Mouse (Mus musculus) megakaryocyte progenitor cell, adult 5-6 weeks (primary cell): Measurements from ENCODE around the gene Kcnh4. TPM values are rescaled to one million over a fixed set of nuclear protein-coding genes. Genes with fewer than 3 reads are reported as not detected.

ENCODE experiments used
- ATAC-seq: replicated peaks from 2 replicates; pipeline ENCODE4 v1.8.0; 2016; ENCODE audit warnings: mild to moderate bottlenecking, moderate TSS enrichment, inconsistent platforms; ENCODE audit not compliant: poor library complexity
- total RNA-seq, 2 experiments: library from RNA; stranded (forward) in 1 of 2; stranded (reverse) in 1 of 2; fragments of 157-497, 149-512 nt in 1 of 2; fragments of 200-1000 nt in 1 of 2; gene quantifications; 2 replicates each; pipeline versions ENCODE4 v1.2.3 to v1.2.4; 2015 to 2017

Kcnh4 gene
- total RNA-seq, 2 experiments from 2014 or later, result not detected

- no peak for ATAC-seq
Observed at GRCm38 (mm10) chr11:100735954-100736745, 23.6 kb downstream of the Kcnh4 start.

GRCm38 (mm10) chr11:100735134-100735865, 24.4 kb downstream of the Kcnh4 start:
- ATAC-seq, result no peak

GRCm38 (mm10) chr11:100730477-100731205, 29.1 kb downstream of the Kcnh4 start:
- peak; percentile 34; the same call in 1 of the 2 replicates for ATAC-seq

- no peak for ATAC-seq
Observed at GRCm38 (mm10) chr11:100729976-100730375, 29.8 kb downstream of the Kcnh4 start.

- ATAC-seq, result no peak
Observed at GRCm38 (mm10) chr11:100728601-100729000, 31.1 kb downstream of the Kcnh4 start.

- no peak for ATAC-seq
Observed at GRCm38 (mm10) chr11:100727201-100727600, 32.5 kb downstream of the Kcnh4 start.

GRCm38 (mm10) chr11:100724919-100725512, 34.7 kb downstream of the Kcnh4 start:
- ATAC-seq, result no peak; the same call in 1 of the 2 replicates

- ATAC-seq, result no peak
Observed at GRCm38 (mm10) chr11:100722493-100723028, 37.2 kb downstream of the Kcnh4 start.

GRCm38 (mm10) chr11:100721776-100722492, 37.8 kb downstream of the Kcnh4 start:
- ATAC-seq, result peak; percentile 82

GRCm38 (mm10) chr11:100721254-100721653, 38.5 kb downstream of the Kcnh4 start:
- ATAC-seq, result no peak

GRCm38 (mm10) chr11:100720345-100720744, 39.4 kb downstream of the Kcnh4 start:
- ATAC-seq, result no peak

GRCm38 (mm10) chr11:100719893-100720292, 39.8 kb downstream of the Kcnh4 start:
- no peak for ATAC-seq

- no peak for ATAC-seq
Observed at GRCm38 (mm10) chr11:100719312-100719711, 40.4 kb downstream of the Kcnh4 start.

GRCm38 (mm10) chr11:100718866-100719265, 40.9 kb downstream of the Kcnh4 start:
- no peak for ATAC-seq

- no peak for ATAC-seq
Observed at GRCm38 (mm10) chr11:100718462-100718861, 41.3 kb downstream of the Kcnh4 start.

- ATAC-seq, result no peak
Observed at GRCm38 (mm10) chr11:100716649-100717048, 43.1 kb downstream of the Kcnh4 start.

GRCm38 (mm10) chr11:100714948-100715347, 44.8 kb downstream of the Kcnh4 start:
- ATAC-seq, result no peak

- ATAC-seq, result peak; percentile 69
Observed at GRCm38 (mm10) chr11:100714534-100714915, 45.2 kb downstream of the Kcnh4 start.

GRCm38 (mm10) chr11:100713735-100714533, 45.8 kb downstream of the Kcnh4 start, which contains the start of gene Hspb9:
Gene Hspb9, plus strand, starts transcription at chr11:100713850.
- ATAC-seq, result peak; percentile 81
